Mouse (Mus musculus) testis, postnatal 14 days (tissue): ENCODE data around the gene Nop16.

Source experiments
- DNase-seq: peaks from one replicate; pipeline ENCODE4 v3.0.0; 2021; ENCODE audit warnings: low spot score

Nop16 gene

GRCm38 (mm10) chr13:54560608-54561007 is 29.3 kb downstream of the Nop16 start:
- no peak for DNase-seq

GRCm38 (mm10) chr13:54559656-54560055 is 30.2 kb downstream of the Nop16 start:
- no peak for DNase-seq

GRCm38 (mm10) chr13:54557652-54558051 is 32.2 kb downstream of the Nop16 start:
- no peak for DNase-seq

GRCm38 (mm10) chr13:54556796-54557195 is 33.1 kb downstream of the Nop16 start:
- no peak for DNase-seq

GRCm38 (mm10) chr13:54556176-54556575 is 33.7 kb downstream of the Nop16 start:
- no peak for DNase-seq

DNA sequence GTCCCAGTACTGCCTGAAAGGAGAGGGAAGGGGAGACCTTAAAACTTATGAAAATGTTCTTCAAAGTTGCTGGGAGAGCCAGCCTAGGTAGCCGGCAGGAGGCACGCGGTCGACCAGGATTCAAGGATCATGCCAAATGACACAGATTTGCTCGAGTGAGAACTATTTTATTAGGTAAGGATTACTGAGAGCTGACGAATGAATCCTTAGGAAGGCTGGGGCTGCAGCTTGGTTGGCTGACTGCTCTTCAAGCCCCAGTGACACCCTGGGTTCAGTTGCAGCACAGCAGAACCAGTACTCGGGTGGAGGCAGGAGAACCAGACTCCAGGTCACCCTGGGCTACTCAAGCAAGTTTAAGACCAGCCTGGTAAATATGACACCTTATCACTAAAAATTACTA is 41.9 kb downstream of the Nop16 start:
- DNase-seq = no peak
